Mouse (Mus musculus): ENCODE measurements around the gene Ece1. TPM values are rescaled to one million over a fixed set of nuclear protein-coding genes. Genes with fewer than 3 reads are reported as not detected.

Ece1 gene
- total RNA-seq, 2 experiments from 2014 or later: 119 to 133 TPM

DNA sequence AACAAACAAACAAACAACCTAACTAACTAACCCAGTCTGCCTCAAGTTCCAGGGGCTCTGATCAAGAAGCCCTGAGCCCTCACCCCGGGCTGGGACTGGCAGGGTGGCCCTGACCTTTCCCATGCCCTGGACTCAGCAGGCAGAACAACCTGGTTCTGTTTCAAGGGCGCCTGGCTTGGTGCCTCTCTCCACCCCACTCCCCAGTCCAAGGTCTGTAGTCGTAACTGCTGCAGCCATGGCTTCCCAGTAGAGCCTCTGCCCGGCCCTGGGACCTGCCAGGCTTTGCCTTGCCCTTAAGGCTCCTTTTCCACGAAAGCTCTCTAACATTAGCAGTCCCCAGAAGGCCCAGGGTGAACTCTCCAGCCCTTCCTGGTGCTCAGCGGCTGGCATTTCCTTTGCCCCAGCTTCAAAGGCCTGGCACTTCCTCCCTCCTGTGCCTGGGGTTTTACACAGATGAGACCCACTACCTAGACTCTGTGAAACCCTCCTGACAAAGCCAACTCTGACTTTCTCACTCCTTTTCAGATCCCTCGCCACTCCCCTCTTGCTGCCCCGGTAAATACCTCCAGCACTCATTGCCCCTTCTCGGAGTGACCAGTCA lies 6.2 kb upstream of the Ece1 start:
- no peak for DNase-seq

- DNase-seq: peak; percentile 52
Measured at GRCm38 (mm10) chr4:137857116-137857515, 4.9 kb upstream of the Ece1 start.

GRCm38 (mm10) chr4:137858371-137858770 lies 3.7 kb upstream of the Ece1 start:
- no peak for DNase-seq

- peak; percentile 32 for DNase-seq
Measured at GRCm38 (mm10) chr4:137861461-137862011, 501 bp upstream of the Ece1 start.

- no peak for DNase-seq
Measured at GRCm38 (mm10) chr4:137862516-137863240, 641 bp downstream of the Ece1 start.

DNA sequence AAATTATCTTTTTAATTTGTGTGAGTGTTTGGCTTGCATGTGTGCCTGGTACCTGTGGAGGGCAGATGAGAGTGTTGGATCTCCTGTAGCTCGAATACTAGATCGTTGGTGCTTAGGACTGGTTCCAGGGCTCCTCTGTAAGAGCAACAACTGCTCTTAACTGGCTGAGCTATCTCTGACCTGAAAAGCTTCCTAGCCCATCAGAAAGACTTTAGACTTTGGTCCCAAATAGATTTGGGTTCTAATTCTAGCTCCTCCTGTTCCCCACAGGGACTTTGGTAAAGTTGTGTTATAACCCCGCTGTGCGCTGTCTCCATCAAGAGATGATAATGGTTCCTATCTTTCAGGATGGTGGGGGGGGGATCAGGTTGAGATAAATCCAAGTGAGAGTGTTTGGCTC lies 2.0 kb downstream of the Ece1 start:
- no peak for DNase-seq

GRCm38 (mm10) chr4:137864769-137865168 lies 2.7 kb downstream of the Ece1 start:
- DNase-seq: peak; percentile 29

GRCm38 (mm10) chr4:137865221-137865641 lies 3.2 kb downstream of the Ece1 start:
- DNase-seq: no peak

- no peak for DNase-seq
Measured at GRCm38 (mm10) chr4:137866206-137866863, 4.3 kb downstream of the Ece1 start.

GRCm38 (mm10) chr4:137867225-137867624 lies 5.2 kb downstream of the Ece1 start:
- DNase-seq: no peak

- peak; percentile 38 for DNase-seq
Measured at GRCm38 (mm10) chr4:137867675-137868257, 5.7 kb downstream of the Ece1 start.

DNA sequence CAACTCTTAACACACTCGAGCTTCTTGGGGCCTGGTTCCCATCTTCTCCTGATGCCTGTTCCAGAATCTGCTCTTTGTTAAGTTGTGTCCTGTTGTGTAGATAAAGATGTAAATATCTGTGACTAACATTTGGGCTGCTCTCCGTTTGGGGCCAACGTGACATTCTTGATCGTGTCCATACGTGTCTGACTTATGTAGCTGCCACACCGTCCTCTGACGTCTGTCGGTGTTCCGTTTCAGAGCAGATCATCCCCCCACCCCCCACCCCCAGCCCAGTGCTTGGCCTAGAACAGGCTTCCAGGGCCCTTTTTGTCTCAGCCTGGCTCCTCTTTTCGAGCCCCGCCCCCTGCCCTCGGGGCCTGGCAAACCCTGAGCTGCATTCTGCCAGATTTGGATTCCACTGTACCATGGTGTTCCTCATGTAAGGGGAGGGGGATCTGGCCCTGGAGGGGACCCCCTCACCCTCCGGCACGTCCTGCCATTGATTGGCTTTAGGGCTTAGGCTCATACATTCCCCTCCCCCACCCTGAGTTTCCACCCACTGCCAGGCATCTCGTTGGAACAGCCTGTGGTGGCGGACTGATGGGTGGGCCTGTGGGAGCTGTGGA lies 7.7 kb downstream of the Ece1 start:
- DNase-seq: no peak

DNA sequence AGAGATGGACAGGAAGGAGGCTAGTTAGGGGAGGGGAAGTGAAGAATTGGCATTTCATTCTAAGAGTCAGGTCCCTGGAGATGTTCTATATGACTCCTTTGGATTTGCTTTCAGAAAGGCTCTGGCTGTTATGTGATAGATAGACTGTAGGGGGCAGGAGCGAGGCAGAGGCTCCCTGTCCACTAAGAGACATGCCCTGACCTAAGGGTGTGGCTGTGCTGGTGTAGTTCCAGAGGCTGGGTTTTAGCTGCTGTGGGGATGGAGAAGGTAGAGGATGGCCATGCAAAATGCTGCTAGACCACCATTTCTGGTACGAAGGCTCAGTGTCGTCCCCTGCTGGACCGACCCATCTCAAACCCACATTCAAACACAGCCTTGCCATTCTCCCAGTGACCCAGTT lies 8.9 kb downstream of the Ece1 start:
- no peak for DNase-seq

- no peak for DNase-seq
Measured at GRCm38 (mm10) chr4:137871431-137871830, 9.4 kb downstream of the Ece1 start.

DNA sequence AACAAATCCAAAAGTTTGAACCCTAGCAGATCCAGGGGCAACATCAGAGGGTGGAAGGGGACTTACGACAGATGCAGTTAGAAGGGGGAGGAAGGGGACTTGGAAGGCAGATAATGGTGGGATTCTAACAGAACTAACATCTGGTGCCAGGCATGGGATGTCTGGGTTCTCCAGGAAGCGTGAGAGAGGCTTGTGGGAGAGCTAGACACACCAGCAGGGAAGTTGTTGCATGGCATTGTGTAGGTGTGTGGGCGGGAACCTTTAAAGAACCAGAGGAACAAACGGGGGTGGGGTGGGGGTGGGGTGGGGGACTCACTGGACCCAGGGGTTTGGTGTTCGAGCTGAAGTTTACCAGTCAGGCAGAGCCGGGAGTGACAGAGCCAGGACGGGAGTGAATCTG lies 12.3 kb downstream of the Ece1 start:
- DNase-seq: no peak

DNA sequence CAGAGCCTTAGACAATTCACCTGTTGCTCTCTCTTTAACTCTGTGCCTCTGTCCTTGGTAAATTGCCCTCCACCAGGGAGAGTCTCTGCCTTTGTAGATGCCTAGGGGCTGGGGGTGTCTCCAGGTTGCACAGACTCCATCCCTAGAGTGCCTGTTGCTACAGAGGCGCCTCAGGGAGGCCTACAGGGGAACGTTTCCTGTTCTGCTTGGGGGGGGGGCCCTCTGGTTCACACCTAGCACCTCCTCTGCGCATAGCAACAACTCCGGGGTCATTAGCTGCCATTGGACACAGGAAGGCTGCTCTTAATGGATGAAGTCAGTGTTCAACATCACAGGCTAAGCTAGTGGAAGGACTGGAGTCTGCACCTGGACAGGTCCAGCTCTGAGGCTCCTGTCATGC lies 12.8 kb downstream of the Ece1 start:
- no peak for DNase-seq

GRCm38 (mm10) chr4:137875466-137876092 lies 13.5 kb downstream of the Ece1 start:
- DNase-seq: no peak

DNA sequence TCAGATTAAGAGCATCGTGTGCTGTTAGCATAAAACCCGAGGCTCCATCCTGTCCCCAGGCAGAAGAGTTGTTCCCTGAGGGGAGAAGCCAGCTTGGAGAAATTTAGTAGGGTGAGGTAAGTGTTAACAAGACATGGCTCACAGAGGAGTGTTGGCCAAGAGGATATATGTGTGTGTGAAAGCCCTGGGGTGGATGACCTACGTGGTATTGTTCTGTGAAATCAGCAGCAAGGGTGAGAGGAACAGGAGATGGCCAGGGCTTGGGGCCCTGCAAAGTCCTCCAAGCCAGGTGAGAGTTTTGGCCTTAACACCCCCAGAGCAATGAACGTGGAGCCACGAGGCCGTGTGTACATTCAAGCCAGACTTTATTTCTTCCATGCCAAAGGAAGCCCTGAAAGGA lies 14.8 kb downstream of the Ece1 start:
- no peak for DNase-seq

DNA sequence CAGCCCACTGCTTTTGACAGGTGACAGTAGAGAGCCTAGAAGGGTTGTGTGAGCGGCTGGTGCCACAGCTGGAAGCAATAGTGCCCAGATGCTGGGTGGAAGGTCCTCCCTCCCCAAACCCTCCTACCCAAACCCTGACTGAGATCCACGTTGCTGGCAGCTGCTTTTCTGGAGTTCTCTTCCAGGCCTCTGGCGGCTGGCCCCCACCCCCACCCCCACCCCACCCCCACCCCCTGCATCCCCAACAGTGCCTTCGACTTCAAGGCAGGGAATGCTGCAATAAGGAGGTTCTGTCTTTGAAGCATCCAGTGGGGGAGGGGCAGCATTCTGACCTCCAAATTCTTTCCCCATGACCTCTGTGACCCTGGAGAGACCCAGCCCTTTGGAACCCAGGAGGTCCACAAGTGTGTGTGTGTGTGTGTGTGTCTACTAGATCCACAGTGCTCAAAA lies 15.4 kb downstream of the Ece1 start:
- no peak for DNase-seq

GRCm38 (mm10) chr4:137879383-137880156 lies 17.5 kb downstream of the Ece1 start:
- DNase-seq: no peak

GRCm38 (mm10) chr4:137881445-137881844 lies 19.4 kb downstream of the Ece1 start:
- DNase-seq: no peak

Data from heart, postnatal 4 days (tissue).